Mouse (Mus musculus): ENCODE data around the gene Apobec3.
"Not testable (repeated sequence)": the region's sequence is repeated elsewhere in the genome, so short reads cannot be mapped to it uniquely, and the experiment has no call there.

Apobec3 gene

GRCm38 (mm10) chr15:79926856-79927416 is 35.5 kb downstream of the Apobec3 start:
- no peak for DNase-seq (ENCODE audit: low read depth in 2 of 2, low spot score in 2 of 2)

GRCm38 (mm10) chr15:79927637-79928122 is 36.2 kb downstream of the Apobec3 start:
- DNase-seq (ENCODE audit: low read depth in 2 of 2, low spot score in 2 of 2) = peak; percentile 90 to 96

DNA sequence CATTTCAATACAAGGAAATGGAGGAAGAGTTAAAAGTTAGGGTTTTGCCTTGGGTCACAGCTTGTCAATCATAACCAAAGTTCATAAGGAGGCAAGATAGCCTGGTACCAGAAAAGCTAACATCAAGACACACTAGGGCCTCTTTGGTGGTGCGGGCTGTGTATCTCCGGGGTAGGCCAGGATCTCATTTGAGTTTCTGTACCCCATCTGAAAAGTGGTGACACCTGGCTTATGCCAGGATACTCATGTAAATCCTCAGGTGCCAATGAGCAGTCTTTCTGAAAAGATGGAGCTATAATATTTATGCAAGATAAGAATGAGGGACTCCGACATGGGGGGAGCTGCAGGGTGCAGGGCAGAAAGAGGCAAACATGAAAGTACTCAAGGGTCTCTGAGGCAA is 36.9 kb downstream of the Apobec3 start:
- no peak for DNase-seq (ENCODE audit: low read depth in 2 of 2, low spot score in 2 of 2)

DNA sequence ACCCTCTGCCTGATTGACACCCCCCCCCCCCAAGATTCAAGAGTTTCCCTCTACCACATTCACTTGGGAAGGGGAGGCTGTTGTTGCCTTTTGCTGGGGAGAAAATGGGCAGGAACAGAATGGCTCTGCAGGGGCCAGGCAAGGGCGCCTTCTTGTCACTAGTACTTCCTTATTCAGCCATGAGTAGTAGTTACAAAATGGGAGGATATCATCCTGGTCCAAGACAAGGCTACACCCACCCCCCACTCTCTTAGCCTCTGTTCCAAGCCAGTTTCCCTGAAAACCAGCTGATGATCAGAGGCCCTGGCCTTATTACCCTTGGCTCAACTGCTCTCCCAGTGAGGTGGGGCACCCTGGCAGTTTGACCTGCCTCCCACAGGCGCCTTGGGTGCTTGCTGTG is 37.3 kb downstream of the Apobec3 start:
- no peak for DNase-seq (ENCODE audit: low read depth in 2 of 2, low spot score in 2 of 2)

GRCm38 (mm10) chr15:79929734-79930133 is 38.3 kb downstream of the Apobec3 start:
- no peak for DNase-seq (ENCODE audit: low read depth in 2 of 2, low spot score in 2 of 2)

DNA sequence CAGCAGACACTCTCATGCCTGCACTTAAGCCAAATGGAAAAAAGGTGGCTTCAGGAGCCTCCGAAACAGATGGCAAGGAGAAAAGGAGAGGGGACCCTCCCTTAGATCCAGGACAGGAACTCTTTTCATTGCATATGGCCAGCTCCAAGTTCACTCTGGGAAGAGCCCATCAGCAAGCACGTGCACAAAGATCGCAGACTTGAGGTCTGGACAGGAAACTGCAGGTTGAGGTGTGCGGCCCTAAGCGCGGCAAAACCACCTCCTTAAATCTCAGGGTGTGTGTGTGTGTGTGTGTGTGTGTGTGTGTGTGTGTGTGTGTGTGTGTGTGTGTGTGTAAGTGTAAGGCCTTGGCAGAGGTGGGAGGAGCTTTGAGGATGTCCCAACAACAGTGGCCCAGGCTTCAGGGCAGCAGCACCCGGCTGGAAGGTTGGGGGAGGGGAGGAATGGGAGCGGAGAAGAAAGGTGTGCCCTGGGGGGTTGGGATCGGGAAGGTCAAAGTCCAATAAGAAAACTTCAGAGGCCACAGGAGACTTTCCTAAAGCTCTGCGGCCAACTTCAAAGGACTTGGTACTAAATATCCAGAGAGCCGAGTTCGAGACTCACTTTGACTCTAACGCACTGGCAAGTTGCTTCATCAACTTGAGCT is 40.2 kb downstream of the Apobec3 start:
- peak in 1 of 2 experiments; percentile 47 for DNase-seq (ENCODE audit: low read depth in 2 of 2, low spot score in 2 of 2)

DNA sequence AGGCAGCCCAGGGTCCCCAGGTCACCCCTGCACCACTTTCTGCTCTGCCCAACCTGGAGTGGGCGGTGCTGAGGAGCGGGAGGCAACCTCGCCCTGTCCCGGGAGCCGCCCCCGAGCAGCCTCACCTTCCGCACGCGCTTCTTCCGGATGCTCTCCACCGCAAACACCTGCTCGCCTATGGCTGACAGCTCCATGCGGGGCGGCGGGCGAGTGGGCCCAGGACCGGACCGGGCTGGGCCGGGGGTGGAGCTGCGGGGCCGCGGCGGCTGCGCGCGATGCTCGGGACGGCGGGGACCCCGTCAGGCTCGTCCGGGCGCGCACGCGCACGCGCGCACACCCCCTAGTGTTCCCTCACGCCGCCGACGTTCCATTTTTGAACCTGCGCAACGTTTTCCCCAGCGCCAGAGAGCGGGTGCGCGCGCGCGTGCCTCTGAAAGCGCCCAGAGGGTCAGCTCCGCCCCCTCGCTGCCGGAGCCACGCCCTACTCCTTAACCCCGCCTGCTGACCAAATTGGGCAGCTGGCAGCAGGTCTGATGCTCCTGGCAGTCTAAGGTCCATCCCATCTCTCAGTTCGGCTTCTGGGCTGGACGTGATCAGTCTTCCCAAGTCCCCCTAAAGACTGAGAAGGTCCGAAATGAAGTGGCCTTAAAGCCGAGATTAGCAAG is 41.0 kb downstream of the Apobec3 start:
- DNase-seq (ENCODE audit: low read depth in 2 of 2, low spot score in 2 of 2) = peak; percentile 84 to 93

DNA sequence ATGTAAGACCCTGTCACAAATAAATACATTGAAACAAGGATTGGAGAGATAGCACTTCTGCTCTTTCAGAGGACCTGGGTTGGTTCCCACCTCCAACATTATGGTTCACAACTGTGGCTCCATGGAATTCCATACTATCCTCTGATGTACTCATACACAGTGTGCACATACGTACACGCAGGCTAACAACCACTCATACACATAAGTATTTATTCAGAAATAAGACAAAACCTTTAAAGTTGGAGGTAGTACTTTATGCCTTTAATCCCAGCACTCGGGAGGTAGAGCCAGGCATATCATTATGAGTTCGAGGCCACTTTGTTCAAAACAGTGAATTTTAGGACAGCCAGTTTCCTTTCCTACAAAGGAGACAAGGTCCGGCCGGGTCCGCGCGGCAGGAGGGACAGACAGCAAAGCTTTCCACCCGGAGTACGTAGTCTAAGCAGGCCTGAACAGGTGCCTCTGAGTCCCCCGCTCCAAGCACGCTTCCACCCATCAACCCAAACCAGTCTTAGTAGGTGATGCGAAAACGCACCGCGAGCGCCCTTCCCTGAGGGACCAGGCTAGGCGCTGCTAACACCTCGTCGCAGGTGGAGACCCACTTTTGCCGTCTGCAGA is 41.7 kb downstream of the Apobec3 start:
- no peak for DNase-seq (ENCODE audit: low read depth in 2 of 2, low spot score in 2 of 2)

GRCm38 (mm10) chr15:79933670-79934514 is 42.4 kb downstream of the Apobec3 start:
- DNase-seq (ENCODE audit: low read depth in 2 of 2, low spot score in 2 of 2) = no peak

DNA sequence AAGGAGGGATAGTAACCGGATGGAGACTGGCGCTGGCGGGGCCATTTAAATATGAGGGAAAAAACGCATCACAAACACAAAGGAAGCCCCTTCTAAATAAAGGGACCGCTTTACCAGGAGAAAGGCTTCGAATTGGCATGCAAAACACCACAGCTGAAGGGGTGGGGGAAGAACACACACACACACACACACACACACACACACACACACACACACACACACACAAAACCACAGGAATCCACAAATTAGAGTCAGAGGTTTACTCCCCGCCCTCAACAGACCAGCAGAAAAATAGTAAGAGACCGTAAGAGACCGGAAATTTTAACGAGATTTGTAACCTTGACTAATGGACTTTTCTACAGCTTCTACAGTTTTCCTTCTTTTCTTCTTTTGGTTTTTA is 43.3 kb downstream of the Apobec3 start:
- no peak for DNase-seq (ENCODE audit: low read depth in 2 of 2, low spot score in 2 of 2)

DNA sequence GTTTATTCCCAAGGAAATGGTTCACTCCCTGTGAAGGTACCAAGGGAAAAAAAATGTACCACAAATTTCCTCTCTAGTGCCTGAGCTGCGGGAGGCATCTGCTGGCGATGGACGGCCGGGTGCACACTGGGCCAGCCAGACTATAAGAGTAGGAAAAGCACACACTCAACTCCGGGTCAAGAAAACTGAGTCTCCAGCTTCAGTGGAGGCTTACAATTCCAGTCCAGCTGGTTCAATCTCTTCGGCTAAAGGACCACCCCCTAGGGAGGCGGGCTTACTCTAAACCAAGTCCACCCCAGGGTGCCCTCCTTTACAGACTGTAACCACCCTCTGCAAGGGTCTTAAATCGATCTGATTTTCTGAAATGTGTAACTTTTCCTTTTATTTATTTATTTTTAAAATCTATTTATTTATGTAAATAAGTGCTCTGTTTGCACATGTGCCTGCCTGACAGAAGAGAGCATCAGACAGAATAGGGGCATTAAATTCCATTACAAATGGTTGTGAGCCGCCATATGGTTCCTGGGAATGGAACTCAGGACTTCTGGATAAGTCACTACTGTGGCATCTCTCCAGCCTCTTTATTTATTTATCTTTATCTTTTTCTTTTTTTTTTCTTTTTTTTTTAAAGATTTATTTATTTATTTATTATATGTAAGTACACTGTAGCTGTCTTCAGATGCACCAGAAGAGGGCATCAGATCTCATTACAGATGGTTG is 44.4 kb downstream of the Apobec3 start:
- no peak for DNase-seq (ENCODE audit: low read depth in 2 of 2, low spot score in 2 of 2)

GRCm38 (mm10) chr15:79936374-79936751 is 44.9 kb downstream of the Apobec3 start:
- no peak for DNase-seq (ENCODE audit: low read depth in 2 of 2, low spot score in 2 of 2)

- no peak for DNase-seq (ENCODE audit: low read depth in 2 of 2, low spot score in 2 of 2)
These were observed 47.6 kb downstream of the Apobec3 start for GRCm38 (mm10) chr15:79939020-79939419.

- not testable (repeated sequence) for DNase-seq (ENCODE audit: low read depth in 2 of 2, low spot score in 2 of 2)
These were observed 48.0 kb downstream of the Apobec3 start for GRCm38 (mm10) chr15:79939501-79939900.

DNA sequence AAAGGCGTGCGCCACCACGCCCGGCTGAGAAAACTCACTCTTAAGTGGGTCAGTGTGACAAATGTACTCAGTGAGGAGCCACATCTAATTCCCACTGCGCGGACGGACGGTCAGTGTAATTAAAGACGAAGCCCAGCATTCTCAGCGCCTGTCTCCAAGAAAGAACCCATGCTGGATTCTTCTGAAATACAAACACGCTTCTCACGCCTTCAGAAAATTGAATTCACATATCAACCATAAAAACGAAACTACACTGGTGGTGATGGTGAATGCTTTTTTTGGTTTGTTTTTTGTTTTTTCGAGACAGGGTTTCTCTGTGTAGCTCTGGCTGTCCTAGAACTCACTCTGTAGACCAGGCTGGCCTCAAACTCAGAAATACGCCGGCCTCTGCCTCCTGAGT is 48.5 kb downstream of the Apobec3 start:
- no peak for DNase-seq (ENCODE audit: low read depth in 2 of 2, low spot score in 2 of 2)

- peak in 1 of 2 experiments; percentile 47 for DNase-seq (ENCODE audit: low read depth in 2 of 2, low spot score in 2 of 2)
These were observed 49.5 kb downstream of the Apobec3 start for GRCm38 (mm10) chr15:79940932-79941331.

- DNase-seq (ENCODE audit: low read depth in 2 of 2, low spot score in 2 of 2) = no peak
These were observed 51.1 kb downstream of the Apobec3 start for GRCm38 (mm10) chr15:79942541-79942940.

DNA sequence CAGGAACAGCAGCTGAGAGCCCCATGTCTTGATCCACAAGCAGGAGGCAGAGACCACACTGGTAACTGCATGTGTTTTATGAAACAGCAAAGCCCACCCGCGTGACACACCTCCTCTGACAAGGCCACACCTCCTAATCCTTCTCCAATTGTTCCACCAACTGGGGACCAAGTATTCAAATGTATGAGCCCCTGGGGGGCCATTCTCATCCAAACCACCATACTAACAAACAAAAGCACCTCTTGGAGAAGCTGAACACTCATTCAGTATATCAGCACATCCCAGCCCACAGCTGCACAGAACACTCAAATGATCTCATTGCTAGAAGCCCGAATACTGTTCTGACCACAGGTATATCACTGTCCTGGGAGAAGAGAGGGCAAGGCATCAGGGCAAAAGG is 52.1 kb downstream of the Apobec3 start:
- no peak for DNase-seq (ENCODE audit: low read depth in 2 of 2, low spot score in 2 of 2)

DNA sequence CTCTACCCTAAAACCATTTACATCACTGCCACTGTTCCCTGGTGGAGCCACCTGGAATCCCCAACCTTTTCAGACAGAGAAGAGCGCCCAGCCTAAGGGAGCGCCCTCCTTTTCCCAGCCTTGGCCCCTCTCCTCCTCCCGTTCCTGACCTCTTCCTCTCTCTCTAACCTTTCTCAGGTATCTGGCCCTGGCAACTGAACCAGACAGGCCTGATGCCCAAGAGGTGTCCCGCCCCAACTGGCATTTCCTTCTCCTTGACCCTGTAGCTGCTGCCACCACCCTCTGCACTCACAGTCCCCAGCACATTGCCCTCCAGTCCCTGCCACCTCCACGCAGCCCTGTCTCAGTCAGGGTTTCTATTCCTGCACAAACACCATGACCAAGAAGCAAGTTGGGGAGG is 53.5 kb downstream of the Apobec3 start:
- no peak for DNase-seq (ENCODE audit: low read depth in 2 of 2, low spot score in 2 of 2)

GRCm38 (mm10) chr15:79946022-79946421 is 54.6 kb downstream of the Apobec3 start:
- peak; percentile 83 to 85 for DNase-seq (ENCODE audit: low read depth in 2 of 2, low spot score in 2 of 2)

All from CD8-positive naive resting alpha-beta T cell, adult 2 months (primary cell).